Mouse (Mus musculus): ENCODE data around the gene Pcgf1.

Gene Pcgf1

GRCm38 (mm10) chr6:83101688-83102556, 24.3 kb downstream of the Pcgf1 start:
- DNase-seq (ENCODE audit: low read depth, low spot score): no peak

GRCm38 (mm10) chr6:83103130-83103650, 25.5 kb downstream of the Pcgf1 start:
- no peak for DNase-seq (ENCODE audit: low read depth, low spot score)

GRCm38 (mm10) chr6:83104158-83104557, 26.5 kb downstream of the Pcgf1 start:
- DNase-seq (ENCODE audit: low read depth, low spot score): no peak

- no peak for DNase-seq (ENCODE audit: low read depth, low spot score)
Observed at GRCm38 (mm10) chr6:83107566-83108400, 30.1 kb downstream of the Pcgf1 start.

- DNase-seq (ENCODE audit: low read depth, low spot score): no peak
Observed at GRCm38 (mm10) chr6:83108762-83109668, 31.3 kb downstream of the Pcgf1 start, which contains the start of gene Mrpl53. Gene Mrpl53 (plus strand): TSS chr6:83109040.

- DNase-seq (ENCODE audit: low read depth, low spot score): no peak
Observed at GRCm38 (mm10) chr6:83111510-83112136, 34.0 kb downstream of the Pcgf1 start.

GRCm38 (mm10) chr6:83115011-83115671, 37.5 kb downstream of the Pcgf1 start, which contains the start of gene Mogs:
Gene Mogs (plus strand): TSS chr6:83115496.
- peak; percentile 86 for DNase-seq (ENCODE audit: low read depth, low spot score)

- no peak for DNase-seq (ENCODE audit: low read depth, low spot score)
Observed at GRCm38 (mm10) chr6:83115682-83116372, 38.2 kb downstream of the Pcgf1 start.

- no peak for DNase-seq (ENCODE audit: low read depth, low spot score)
Observed at GRCm38 (mm10) chr6:83116373-83117164, 38.9 kb downstream of the Pcgf1 start.

- no peak for DNase-seq (ENCODE audit: low read depth, low spot score)
Observed at GRCm38 (mm10) chr6:83117165-83117438, 39.4 kb downstream of the Pcgf1 start.

- DNase-seq (ENCODE audit: low read depth, low spot score): no peak
Observed at GRCm38 (mm10) chr6:83117616-83118015, 39.9 kb downstream of the Pcgf1 start.

- DNase-seq (ENCODE audit: low read depth, low spot score): no peak
Observed at GRCm38 (mm10) chr6:83118369-83118768, 40.7 kb downstream of the Pcgf1 start.

- DNase-seq (ENCODE audit: low read depth, low spot score): no peak
Observed at GRCm38 (mm10) chr6:83118825-83119733, 41.4 kb downstream of the Pcgf1 start.

GRCm38 (mm10) chr6:83119734-83120051, 42.0 kb downstream of the Pcgf1 start:
- DNase-seq (ENCODE audit: low read depth, low spot score): no peak

- peak; percentile 97 for DNase-seq (ENCODE audit: low read depth, low spot score)
Observed at GRCm38 (mm10) chr6:83120930-83121862, 43.5 kb downstream of the Pcgf1 start, which contains the start of gene Wbp1. Gene Wbp1 (minus strand): TSS chr6:83121559.

- no peak for DNase-seq (ENCODE audit: low read depth, low spot score)
Observed at GRCm38 (mm10) chr6:83121863-83122710, 44.4 kb downstream of the Pcgf1 start.
